Mouse (Mus musculus) retina, embryonic 14.5 days (tissue): ENCODE results near the gene Aff1.

Experiments used
- DNase-seq: peaks from one replicate; pipeline ENCODE4 v3.0.0-alpha.2; 2015; ENCODE audit warnings: low spot score

Aff1 gene

DNA sequence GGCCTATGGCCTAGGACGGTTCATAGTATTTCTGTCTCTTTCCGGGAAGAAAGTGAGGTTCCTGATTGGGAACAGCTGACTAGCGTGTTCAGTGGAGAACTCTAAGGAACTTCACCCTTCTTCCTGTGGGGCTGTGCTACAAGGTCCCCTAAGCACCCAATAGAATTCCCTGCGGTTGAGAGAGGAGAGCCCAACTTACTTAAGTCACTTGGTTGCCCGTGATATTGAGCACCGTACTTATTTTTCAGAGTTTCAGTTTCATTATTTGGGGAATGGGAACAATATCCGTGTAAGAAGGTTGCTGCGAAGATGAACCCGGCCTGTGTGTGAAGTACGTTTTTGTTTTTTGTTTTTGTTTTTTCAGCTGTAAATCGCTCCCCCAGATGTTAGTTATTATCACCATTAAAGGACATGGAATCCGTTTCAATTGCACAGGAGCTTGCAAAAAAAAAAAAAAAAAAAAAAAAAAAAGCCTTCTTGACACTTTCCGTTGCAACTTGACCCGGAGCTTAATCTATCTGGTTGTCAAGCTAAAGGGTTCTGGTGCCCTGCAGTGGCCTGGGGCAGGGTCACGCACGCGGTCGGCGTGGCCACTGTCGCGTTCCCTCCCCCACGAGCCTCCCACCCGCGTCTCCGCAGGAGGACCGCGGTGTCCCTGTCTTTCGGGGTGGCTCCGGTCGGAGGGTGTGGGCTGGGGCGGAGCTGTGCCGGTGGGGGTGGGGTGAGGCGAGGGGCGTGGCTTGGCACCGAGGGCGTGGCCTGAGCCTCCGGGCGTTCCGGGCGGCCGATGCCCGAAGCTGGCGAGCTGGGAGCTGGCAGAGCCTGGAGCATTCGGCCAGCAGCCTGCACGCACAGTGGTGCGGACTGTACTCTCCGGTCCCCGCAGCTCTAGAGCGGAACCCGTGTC is at the start of gene Aff1:
Aff1 (plus strand) TSS at position 751 of the 907 bp plus-strand sequence.
- DNase-seq: peak; percentile 86

- no peak for DNase-seq
Observed at GRCm38 (mm10) chr5:103644167-103644566, 48.0 kb upstream of the Aff1 start.

GRCm38 (mm10) chr5:103647320-103647719 is 44.9 kb upstream of the Aff1 start:
- no peak for DNase-seq

DNA sequence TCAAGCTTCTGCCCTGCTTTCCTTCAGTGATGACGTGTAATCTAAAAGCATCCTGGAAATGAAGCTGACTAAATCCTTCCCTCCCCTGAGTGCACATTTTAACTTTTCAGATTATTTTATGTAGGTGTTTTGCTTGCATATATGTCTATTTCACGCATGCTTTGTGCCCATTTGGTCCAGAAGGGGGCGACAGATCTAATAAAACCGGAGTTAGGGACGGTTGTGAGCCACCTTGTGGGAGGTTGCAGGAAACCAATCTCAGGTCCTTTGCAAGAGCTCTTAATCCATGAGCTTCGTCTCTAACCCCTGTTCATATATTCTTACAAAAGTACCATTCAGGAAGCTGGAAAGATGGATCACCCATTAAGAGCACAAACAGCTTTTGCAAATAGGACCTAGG is 37.9 kb upstream of the Aff1 start:
- peak; percentile 74 for DNase-seq

- no peak for DNase-seq
Observed at GRCm38 (mm10) chr5:103654780-103655179, 37.4 kb upstream of the Aff1 start.

DNA sequence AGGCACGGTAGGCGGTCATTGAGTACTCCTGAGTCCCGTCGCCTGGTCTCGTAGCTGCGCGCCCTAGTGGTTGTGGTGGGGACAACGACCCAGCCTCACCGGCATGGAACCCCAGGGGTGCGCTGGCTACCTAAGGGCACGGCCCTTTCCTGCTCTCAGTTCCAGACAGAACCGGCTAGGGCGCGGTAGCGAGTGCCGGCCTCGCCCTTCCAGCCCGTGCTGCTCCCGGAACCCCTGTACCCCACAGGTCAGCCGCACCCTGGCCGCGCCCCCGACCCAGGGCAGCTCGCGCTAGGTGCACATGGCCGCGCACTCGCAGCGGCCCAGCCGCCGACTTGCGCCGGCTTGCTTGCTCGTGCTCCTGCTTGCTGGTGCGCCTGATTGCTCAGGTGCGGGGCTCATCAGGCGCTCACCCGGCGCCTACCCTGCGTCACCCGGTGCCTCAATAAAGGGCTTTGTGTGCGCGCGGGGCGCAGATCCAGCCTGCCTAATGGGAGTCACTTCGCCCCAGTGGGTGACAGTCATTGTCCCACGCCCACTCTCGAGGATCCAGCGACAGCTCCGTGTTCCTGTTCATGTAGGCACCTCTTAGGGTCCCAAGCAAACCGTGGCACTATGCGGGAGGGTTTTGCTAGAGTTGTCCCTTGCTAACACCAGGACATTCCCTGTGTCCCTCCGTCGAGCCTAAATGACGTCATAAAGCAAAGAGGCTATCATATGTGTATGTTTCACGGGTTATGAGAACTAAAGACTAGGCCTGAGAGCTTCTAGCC is 36.6 kb upstream of the Aff1 start, which contains the start of gene 1700016H13Rik:
1700016H13Rik (minus strand) TSS at position 665 of the 773 bp plus-strand sequence.
- peak; percentile 86 for DNase-seq

- DNase-seq: peak; percentile 47
Observed at GRCm38 (mm10) chr5:103658921-103659320, 33.3 kb upstream of the Aff1 start.

DNA sequence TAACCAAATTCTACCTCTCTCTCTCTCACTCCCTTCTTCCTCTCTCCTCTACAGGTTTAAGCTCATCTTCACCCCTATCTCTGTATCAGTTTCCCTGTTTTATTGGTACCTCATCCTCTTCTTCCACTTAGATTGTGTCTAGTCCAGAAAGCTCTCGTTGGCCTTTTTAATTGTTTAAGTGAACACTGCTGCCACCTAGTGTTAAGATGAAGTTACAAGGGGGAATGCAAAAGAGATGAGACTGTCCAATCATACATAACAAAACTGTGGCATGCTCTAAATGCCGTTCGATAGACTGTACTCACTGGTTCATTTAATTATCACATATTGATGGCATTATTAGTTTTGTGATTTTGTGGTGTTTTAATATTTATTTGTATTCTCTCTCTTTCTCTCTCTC is 32.6 kb upstream of the Aff1 start:
- peak; percentile 88 for DNase-seq

GRCm38 (mm10) chr5:103664932-103665331 is 27.2 kb upstream of the Aff1 start:
- DNase-seq: no peak

GRCm38 (mm10) chr5:103665876-103666275 is 26.3 kb upstream of the Aff1 start:
- no peak for DNase-seq

DNA sequence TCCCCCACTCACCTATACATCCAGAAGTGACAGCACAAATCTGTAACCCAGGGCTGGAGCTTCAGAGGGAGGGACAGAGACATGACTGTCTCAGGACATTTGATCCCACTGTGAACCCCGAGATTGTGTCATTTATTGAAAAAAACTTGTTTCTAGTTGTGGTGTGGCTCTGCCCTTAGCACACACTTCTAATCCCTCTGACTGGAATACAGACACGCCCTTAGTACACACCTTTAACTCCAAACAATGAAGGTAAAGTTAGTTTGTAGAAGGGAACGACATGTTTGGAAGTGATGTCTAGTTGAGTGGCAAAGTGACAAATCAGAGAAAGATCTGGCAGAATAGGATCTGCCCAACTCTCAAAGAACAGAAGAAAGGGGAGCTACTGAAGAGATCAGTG is 20.3 kb upstream of the Aff1 start:
- no peak for DNase-seq

- DNase-seq: no peak
Observed at GRCm38 (mm10) chr5:103673611-103674010, 18.6 kb upstream of the Aff1 start.

- no peak for DNase-seq
Observed at GRCm38 (mm10) chr5:103674482-103674881, 17.7 kb upstream of the Aff1 start.

GRCm38 (mm10) chr5:103676289-103676881 is 15.8 kb upstream of the Aff1 start:
- DNase-seq: no peak

- DNase-seq: no peak
Observed at GRCm38 (mm10) chr5:103677894-103678293, 14.3 kb upstream of the Aff1 start.

DNA sequence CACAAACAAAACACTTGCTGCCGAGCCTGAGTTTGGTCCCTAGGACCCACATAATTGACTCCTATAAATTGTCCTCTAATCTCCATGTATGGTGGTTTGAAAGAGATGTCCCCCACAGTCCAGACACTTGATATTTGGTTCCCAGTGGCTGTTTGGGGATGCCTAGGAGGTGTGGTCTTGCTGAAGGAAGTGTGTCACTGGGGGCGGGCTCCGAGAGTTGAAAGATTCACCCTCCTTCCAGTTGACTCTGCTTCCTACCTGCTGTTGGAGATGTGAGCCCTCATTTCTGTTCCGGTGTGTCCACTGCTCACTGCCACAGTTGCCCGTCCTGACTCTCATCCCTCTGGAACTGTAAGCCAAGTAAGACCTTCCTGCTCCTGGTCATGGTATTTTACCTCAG is 13.2 kb upstream of the Aff1 start:
- no peak for DNase-seq

- peak; percentile 88 for DNase-seq
Observed at GRCm38 (mm10) chr5:103680381-103680780, 11.8 kb upstream of the Aff1 start.

DNA sequence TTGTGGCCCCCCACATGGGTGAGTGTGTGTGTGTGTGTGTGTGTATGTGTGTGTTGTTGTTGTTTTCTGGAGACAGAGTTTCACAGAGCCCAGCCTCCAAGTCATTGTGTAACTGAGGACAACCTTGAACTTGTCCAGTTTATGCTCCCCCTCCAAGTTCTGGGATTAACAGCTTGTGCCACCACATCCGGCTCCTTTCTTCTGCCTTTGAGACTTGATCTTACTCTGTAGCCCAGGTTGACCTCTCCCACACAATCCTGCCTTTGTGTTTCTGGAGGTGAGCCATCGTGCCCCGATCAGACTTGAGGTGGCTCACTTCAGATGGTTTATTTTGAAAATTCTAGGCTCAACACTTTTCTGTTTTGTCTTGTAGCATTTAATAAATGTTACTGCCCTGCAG is 10.3 kb upstream of the Aff1 start:
- no peak for DNase-seq

DNA sequence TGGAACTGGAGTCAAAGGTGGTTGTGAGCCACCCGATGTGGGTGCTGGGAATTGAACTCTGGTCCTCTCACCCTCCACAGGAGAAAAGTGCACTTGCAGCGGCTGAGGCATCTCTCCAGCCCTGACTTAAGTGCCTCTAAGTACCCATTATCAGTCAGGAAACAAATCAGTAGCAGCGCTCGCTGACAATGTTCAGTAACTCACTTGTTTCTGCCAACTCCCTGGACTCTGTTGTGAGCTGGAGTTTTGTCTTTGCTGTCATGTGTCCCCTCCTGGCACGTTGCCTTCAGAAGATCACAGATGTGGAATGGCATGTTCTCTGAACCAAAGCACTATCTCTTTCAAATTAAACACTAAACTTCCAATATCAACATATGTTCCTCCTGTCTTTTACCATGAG is 2.5 kb upstream of the Aff1 start:
- DNase-seq: no peak

GRCm38 (mm10) chr5:103690190-103690589 is 2.0 kb upstream of the Aff1 start:
- no peak for DNase-seq

- no peak for DNase-seq
Observed at GRCm38 (mm10) chr5:103691171-103691570, 1.0 kb upstream of the Aff1 start.

- DNase-seq: no peak
Observed at GRCm38 (mm10) chr5:103692531-103693040, 412 bp downstream of the Aff1 start.
